Mouse (Mus musculus): ENCODE data around the gene Gm11213. TPM values are rescaled to one million over a fixed set of nuclear protein-coding genes. Genes with fewer than 3 reads are reported as not detected.
A peak's percentile ranks its signal among the peaks of the same experiment; 100 is the strongest.

Gm11213 gene
- polyA plus RNA-seq, 1 experiment: not detected

- peak overlapping the region; percentile 96 for H3K27ac ChIP-seq (ENCODE audit: insufficient read depth, low read depth, low read length)
- peaks cover 43% of the 10 kb centered on the region for H3K4me1 ChIP-seq (ENCODE audit: control insufficient read depth, insufficient read depth, low read length)
- H3K4me3 ChIP-seq (ENCODE audit: insufficient read depth, low read length): peak overlapping the region; percentile 47
- TF ChIP-seq CTCF (IDR thresholded peaks at IDR 0.05; ENCODE audit: low read depth, low read length) (no peak), POLR2A (IDR thresholded peaks at IDR 0.05; ENCODE audit: borderline replicate concordance, low read depth, low read length) (no peak)
These were observed 43.0 kb downstream of the Gm11213 start for GRCm38 (mm10) chr4:63561861-63562675.

- peak overlapping the region; percentile 96 for H3K27ac ChIP-seq (ENCODE audit: insufficient read depth, low read depth, low read length)
- TF ChIP-seq POLR2A (IDR thresholded peaks at IDR 0.05; ENCODE audit: borderline replicate concordance, low read depth, low read length): no peak
- no peak for TF ChIP-seq CTCF (IDR thresholded peaks at IDR 0.05; ENCODE audit: low read depth, low read length)
- H3K4me1 ChIP-seq (ENCODE audit: control insufficient read depth, insufficient read depth, low read length): peaks cover 56% of the 10 kb centered on the region
- peak overlapping the region; percentile 86 for H3K4me3 ChIP-seq (ENCODE audit: insufficient read depth, low read length)
These were observed 45.0 kb downstream of the Gm11213 start for GRCm38 (mm10) chr4:63560079-63560478.

- TF ChIP-seq CTCF (IDR thresholded peaks at IDR 0.05; ENCODE audit: low read depth, low read length) (no peak), POLR2A (IDR thresholded peaks at IDR 0.05; ENCODE audit: borderline replicate concordance, low read depth, low read length) (no peak)
- H3K4me1 ChIP-seq (ENCODE audit: control insufficient read depth, insufficient read depth, low read length): peaks cover 58% of the 10 kb centered on the region
- H3K4me3 ChIP-seq (ENCODE audit: insufficient read depth, low read length): peak overlapping the region; percentile 86
- H3K27ac ChIP-seq (ENCODE audit: insufficient read depth, low read depth, low read length): peak overlapping the region; percentile 96
These were observed 45.8 kb downstream of the Gm11213 start for GRCm38 (mm10) chr4:63559127-63559697.

- Histone ChIP-seq H3K4me3 (ENCODE audit: insufficient read depth, low read length) (peak within 1 kb of the TSS; percentile 86), H3K4me1 (ENCODE audit: control insufficient read depth, insufficient read depth, low read length) (peaks cover 58% of the 10 kb centered on the region), H3K27ac (ENCODE audit: insufficient read depth, low read depth, low read length) (peak within 1 kb of the TSS; percentile 96)
- TF ChIP-seq CTCF (IDR thresholded peaks at IDR 0.05; ENCODE audit: low read depth, low read length) (no peak), POLR2A (IDR thresholded peaks at IDR 0.05; ENCODE audit: borderline replicate concordance, low read depth, low read length) (peak; percentile 45; the same call in 1 of the 2 replicates)
These were observed 46.5 kb downstream of the Gm11213 start, which contains the start of gene Tmem268 for GRCm38 (mm10) chr4:63558407-63559081. Tmem268 (plus strand) TSS chr4:63558781.

- TF ChIP-seq CTCF (IDR thresholded peaks at IDR 0.05; ENCODE audit: low read depth, low read length) (no peak), POLR2A (IDR thresholded peaks at IDR 0.05; ENCODE audit: borderline replicate concordance, low read depth, low read length) (no peak)
- Histone ChIP-seq H3K4me1 (ENCODE audit: control insufficient read depth, insufficient read depth, low read length) (peaks cover 53% of the 10 kb centered on the region), H3K4me3 (ENCODE audit: insufficient read depth, low read length) (peak overlapping the region; percentile 86), H3K27ac (ENCODE audit: insufficient read depth, low read depth, low read length) (peak overlapping the region; percentile 96)
These were observed 47.7 kb downstream of the Gm11213 start for GRCm38 (mm10) chr4:63557124-63558059.

- H3K4me1 ChIP-seq (ENCODE audit: control insufficient read depth, insufficient read depth, low read length): peaks cover 56% of the 10 kb centered on the region
- no peak overlapping the region for H3K4me3 ChIP-seq (ENCODE audit: insufficient read depth, low read length)
- no peak for TF ChIP-seq CTCF (IDR thresholded peaks at IDR 0.05; ENCODE audit: low read depth, low read length)
- no peak for TF ChIP-seq POLR2A (IDR thresholded peaks at IDR 0.05; ENCODE audit: borderline replicate concordance, low read depth, low read length)
- H3K27ac ChIP-seq (ENCODE audit: insufficient read depth, low read depth, low read length): peak overlapping the region; percentile 96
These were observed 48.4 kb downstream of the Gm11213 start for GRCm38 (mm10) chr4:63556665-63557064.

- no peak for TF ChIP-seq CTCF (IDR thresholded peaks at IDR 0.05; ENCODE audit: low read depth, low read length)
- TF ChIP-seq POLR2A (IDR thresholded peaks at IDR 0.05; ENCODE audit: borderline replicate concordance, low read depth, low read length): no peak
- no peak overlapping the region for H3K4me3 ChIP-seq (ENCODE audit: insufficient read depth, low read length)
- H3K27ac ChIP-seq (ENCODE audit: insufficient read depth, low read depth, low read length): no peak overlapping the region
- peaks cover 40% of the 10 kb centered on the region for H3K4me1 ChIP-seq (ENCODE audit: control insufficient read depth, insufficient read depth, low read length)
These were observed 50.0 kb downstream of the Gm11213 start for GRCm38 (mm10) chr4:63555111-63555510.

- Histone ChIP-seq H3K4me3 (ENCODE audit: insufficient read depth, low read length) (no peak overlapping the region), H3K27ac (ENCODE audit: insufficient read depth, low read depth, low read length) (no peak overlapping the region), H3K4me1 (ENCODE audit: control insufficient read depth, insufficient read depth, low read length) (peaks cover 35% of the 10 kb centered on the region)
- TF ChIP-seq CTCF (IDR thresholded peaks at IDR 0.05; ENCODE audit: low read depth, low read length) (no peak), POLR2A (IDR thresholded peaks at IDR 0.05; ENCODE audit: borderline replicate concordance, low read depth, low read length) (no peak)
These were observed 50.4 kb downstream of the Gm11213 start for GRCm38 (mm10) chr4:63554616-63555015.

Measured in bone marrow macrophage, adult 2 months (primary cell).